Mouse (Mus musculus) hindbrain, embryonic 13.5 days (tissue): Measurements from ENCODE around the gene Prr23a1. TPM values are rescaled to one million over a fixed set of nuclear protein-coding genes. Genes with fewer than 3 reads are reported as not detected.
A peak's percentile ranks its signal among the peaks of the same experiment; 100 is the strongest.
"Not testable (repeated sequence)": the region's sequence is repeated elsewhere in the genome, so short reads cannot be mapped to it uniquely, and the experiment has no call there.

ENCODE experiments used
- ATAC-seq: fragments of 200-750 bp; cut with Nextera tagmentation; 2 replicates; pipeline ENCODE4 v1.8.0; 2017; ENCODE audit warnings: moderate TSS enrichment; ENCODE audit not compliant: low FRiP score
- H3K27ac ChIP-seq: fragments of 300-500 bp; sonication (generic); 2 replicates; pipeline ENCODE4 v1.5.1; 2015; ENCODE audit warnings: inconsistent platforms, mild to moderate bottlenecking, moderate library complexity
- H3K27me3 ChIP-seq: fragments of 300-500 bp; sonication (generic); 2 replicates; pipeline ENCODE4 v1.6.1; 2015; ENCODE audit warnings: mild to moderate bottlenecking, inconsistent platforms
- H3K36me3 ChIP-seq: fragments of 300-500 bp; sonication (generic); 2 replicates; pipeline ENCODE4 v1.6.1; 2015; ENCODE audit warnings: mild to moderate bottlenecking, inconsistent platforms
- H3K4me1 ChIP-seq: fragments of 300-500 bp; sonication (generic); replicated peaks from 2 replicates; pipeline ENCODE4 v1.6.1; 2015; ENCODE audit warnings: inconsistent platforms
- H3K4me2 ChIP-seq: fragments of 300-500 bp; sonication (generic); 2 replicates; pipeline ENCODE4 v1.6.1; 2015; ENCODE audit warnings: inconsistent platforms, mild to moderate bottlenecking, moderate library complexity
- H3K4me3 ChIP-seq: fragments of 300-500 bp; sonication (generic); 2 replicates; pipeline ENCODE4 v1.5.1; 2015; ENCODE audit warnings: mild to moderate bottlenecking, inconsistent platforms
- H3K9ac ChIP-seq: fragments of 300-500 bp; sonication (generic); 2 replicates; pipeline ENCODE4 v1.6.1; 2015; ENCODE audit warnings: mild to moderate bottlenecking, inconsistent platforms
- H3K9me3 ChIP-seq: fragments of 300-500 bp; sonication (generic); 2 replicates; pipeline ENCODE4 v1.6.1; 2016; ENCODE audit warnings: inconsistent platforms
- WGBS: fragments of 180-500 bp; shearing (Covaris S2); methylation state at CpG from one replicate; pipeline ENCODE4 v1.1.7; 2015; 5-methylcytosine and 5-hydroxymethylcytosine counted together
- polyA plus RNA-seq: library from polyadenylated mRNA; unstranded; fragments of >200 nt; fragmentation: Nextera tagmentation; extraction: Ambion mirVana; gene quantifications from 2 replicates; pipeline ENCODE4 v1.2.1, GENCODE M21; 2015

Prr23a1 gene
- 0.23 TPM in 1 of 2 replicates, not detected in the other for polyA plus RNA-seq

- no peak for ATAC-seq
- no peak within 1 kb of the TSS for H3K27ac ChIP-seq
- H3K4me2 ChIP-seq, result peak within 1 kb of the TSS; percentile 39
- 61% methylated on average over 22 of the region's 22 CpGs for WGBS
- H3K36me3 ChIP-seq, result no peaks in the 10 kb centered on the region
- no peak within 1 kb of the TSS for H3K9ac ChIP-seq
- H3K9me3 ChIP-seq, result peaks cover 5% of the 10 kb centered on the region; the same call in 1 of the 2 replicates
- H3K27me3 ChIP-seq, result 0 out of 2 replicates have a peak, but pooled peaks cover 5% of the 10 kb centered on the region
- no peaks in the 10 kb centered on the region for H3K4me1 ChIP-seq
- H3K4me3 ChIP-seq, result peak within 1 kb of the TSS; percentile 22
Measured at GRCm38 (mm10) chr9:98842117-98842516, at the start of gene Prr23a1. Gene Prr23a1 (plus strand): TSS chr9:98842503.

GRCm38 (mm10) chr9:98799021-98799420 lies 43.3 kb upstream of the Prr23a1 start:
- no peak overlapping the region for H3K9ac ChIP-seq
- no peak overlapping the region for H3K4me3 ChIP-seq
- no peak overlapping the region for H3K4me2 ChIP-seq
- no peak overlapping the region for H3K27ac ChIP-seq
- no peaks in the 10 kb centered on the region for H3K36me3 ChIP-seq
- peaks cover 3% of the 10 kb centered on the region; the same call in 1 of the 2 replicates for H3K4me1 ChIP-seq
- ATAC-seq, result no peak
- WGBS, result 80% methylated on average over 1 of the region's 1 CpGs
- H3K9me3 ChIP-seq, result no peaks in the 10 kb centered on the region
- no peaks in the 10 kb centered on the region for H3K27me3 ChIP-seq

- Histone ChIP-seq H3K9ac (no peak overlapping the region), H3K27me3 (no peaks in the 10 kb centered on the region), H3K4me1 (peaks cover 5% of the 10 kb centered on the region; the same call in 1 of the 2 replicates), H3K4me3 (no peak overlapping the region), H3K36me3 (no peaks in the 10 kb centered on the region), H3K4me2 (no peak overlapping the region), H3K9me3 (no peaks in the 10 kb centered on the region), H3K27ac (no peak overlapping the region)
- no peak for ATAC-seq
- 52% methylated on average over 12 of the region's 12 CpGs for WGBS
Measured at GRCm38 (mm10) chr9:98803971-98804370, 38.3 kb upstream of the Prr23a1 start.

GRCm38 (mm10) chr9:98805511-98805910 lies 36.8 kb upstream of the Prr23a1 start:
- ATAC-seq, result no peak
- Histone ChIP-seq H3K4me1 (peaks cover 5% of the 10 kb centered on the region; the same call in 1 of the 2 replicates), H3K9ac (no peak overlapping the region), H3K27ac (no peak overlapping the region), H3K9me3 (no peaks in the 10 kb centered on the region), H3K27me3 (no peaks in the 10 kb centered on the region), H3K4me2 (no peak overlapping the region), H3K36me3 (no peaks in the 10 kb centered on the region), H3K4me3 (no peak overlapping the region)
- 73% methylated on average over 15 of the region's 15 CpGs for WGBS

GRCm38 (mm10) chr9:98805934-98806333 lies 36.4 kb upstream of the Prr23a1 start:
- H3K4me1 ChIP-seq, result peaks cover 5% of the 10 kb centered on the region; the same call in 1 of the 2 replicates
- 78% methylated on average over 3 of the region's 3 CpGs for WGBS
- H3K4me2 ChIP-seq, result no peak overlapping the region
- no peak overlapping the region for H3K9ac ChIP-seq
- H3K4me3 ChIP-seq, result no peak overlapping the region
- H3K9me3 ChIP-seq, result no peaks in the 10 kb centered on the region
- no peak overlapping the region for H3K27ac ChIP-seq
- ATAC-seq, result no peak
- H3K36me3 ChIP-seq, result no peaks in the 10 kb centered on the region
- no peaks in the 10 kb centered on the region for H3K27me3 ChIP-seq

- Histone ChIP-seq H3K4me2 (no peak overlapping the region), H3K36me3 (no peaks in the 10 kb centered on the region), H3K4me1 (peaks cover 5% of the 10 kb centered on the region; the same call in 1 of the 2 replicates), H3K27ac (no peak overlapping the region), H3K27me3 (no peaks in the 10 kb centered on the region), H3K9ac (no peak overlapping the region), H3K9me3 (no peaks in the 10 kb centered on the region), H3K4me3 (no peak overlapping the region)
- WGBS, result 89% methylated on average over 8 of the region's 8 CpGs
- ATAC-seq, result no peak
Measured at GRCm38 (mm10) chr9:98807631-98808030, 34.7 kb upstream of the Prr23a1 start.

GRCm38 (mm10) chr9:98809526-98809925 lies 32.8 kb upstream of the Prr23a1 start:
- not testable (repeated sequence) for H3K4me1 ChIP-seq

GRCm38 (mm10) chr9:98816066-98816465 lies 26.2 kb upstream of the Prr23a1 start:
- Histone ChIP-seq H3K27ac (no peak overlapping the region), H3K4me2 (no peak overlapping the region), H3K4me3 (no peak overlapping the region), H3K9ac (no peak overlapping the region), H3K4me1 (no peaks in the 10 kb centered on the region), H3K9me3 (no peaks in the 10 kb centered on the region), H3K27me3 (no peaks in the 10 kb centered on the region), H3K36me3 (no peaks in the 10 kb centered on the region)
- ATAC-seq, result no peak
- WGBS, result 85% methylated on average over 3 of the region's 3 CpGs

More at GRCm38 (mm10) chr9:98809526-98809925, 32.8 kb upstream of the Prr23a1 start:
- H3K36me3 ChIP-seq, H3K9me3 ChIP-seq, H3K27ac ChIP-seq, H3K4me3 ChIP-seq, H3K9ac ChIP-seq, H3K27me3 ChIP-seq, H3K4me2 ChIP-seq, ATAC-seq: not testable (repeated sequence)
- 50% methylated on average over 2 of the region's 2 CpGs for WGBS

GRCm38 (mm10) chr9:98817592-98817991 lies 24.7 kb upstream of the Prr23a1 start:
- WGBS, result 88% methylated on average over 7 of the region's 7 CpGs
- Histone ChIP-seq H3K9ac (no peak overlapping the region), H3K27me3 (no peaks in the 10 kb centered on the region), H3K9me3 (peaks cover 5% of the 10 kb centered on the region; the same call in 1 of the 2 replicates), H3K36me3 (no peaks in the 10 kb centered on the region), H3K4me3 (no peak overlapping the region), H3K4me2 (no peak overlapping the region), H3K4me1 (no peaks in the 10 kb centered on the region), H3K27ac (no peak overlapping the region)
- no peak for ATAC-seq

- H3K4me2 ChIP-seq, result no peak overlapping the region
- H3K4me3 ChIP-seq, result no peak overlapping the region
- 80% methylated on average over 5 of the region's 5 CpGs for WGBS
- no peak overlapping the region for H3K9ac ChIP-seq
- H3K4me1 ChIP-seq, result no peaks in the 10 kb centered on the region
- H3K36me3 ChIP-seq, result no peaks in the 10 kb centered on the region
- no peak overlapping the region for H3K27ac ChIP-seq
- no peaks in the 10 kb centered on the region for H3K27me3 ChIP-seq
- ATAC-seq, result no peak
- H3K9me3 ChIP-seq, result peaks cover 10% of the 10 kb centered on the region
Measured at GRCm38 (mm10) chr9:98818971-98819370, 23.3 kb upstream of the Prr23a1 start.

- H3K27me3 ChIP-seq, result no peaks in the 10 kb centered on the region
- ATAC-seq, result no peak
- no peak overlapping the region for H3K4me3 ChIP-seq
- 84% methylated on average over 2 of the region's 2 CpGs for WGBS
- H3K27ac ChIP-seq, result no peak overlapping the region
- H3K9ac ChIP-seq, result no peak overlapping the region
- H3K36me3 ChIP-seq, result no peaks in the 10 kb centered on the region
- H3K4me1 ChIP-seq, result no peaks in the 10 kb centered on the region
- H3K9me3 ChIP-seq, result peaks cover 11% of the 10 kb centered on the region
- no peak overlapping the region for H3K4me2 ChIP-seq
Measured at GRCm38 (mm10) chr9:98819481-98819880, 22.8 kb upstream of the Prr23a1 start.

GRCm38 (mm10) chr9:98820461-98820860 lies 21.8 kb upstream of the Prr23a1 start:
- no peak for ATAC-seq
- WGBS, result 90% methylated on average over 4 of the region's 4 CpGs
- Histone ChIP-seq H3K4me3 (no peak overlapping the region), H3K27me3 (no peaks in the 10 kb centered on the region), H3K36me3 (no peaks in the 10 kb centered on the region), H3K27ac (no peak overlapping the region), H3K4me1 (no peaks in the 10 kb centered on the region), H3K9ac (no peak overlapping the region), H3K9me3 (peaks cover 11% of the 10 kb centered on the region), H3K4me2 (no peak overlapping the region)

- Histone ChIP-seq H3K9me3 (peaks cover 11% of the 10 kb centered on the region), H3K27ac (no peak overlapping the region), H3K4me3 (no peak overlapping the region), H3K4me1 (no peaks in the 10 kb centered on the region), H3K9ac (no peak overlapping the region), H3K36me3 (no peaks in the 10 kb centered on the region), H3K4me2 (no peak overlapping the region), H3K27me3 (no peaks in the 10 kb centered on the region)
- no peak for ATAC-seq
Measured at GRCm38 (mm10) chr9:98821067-98821466, 21.2 kb upstream of the Prr23a1 start.
